Mouse (Mus musculus): Measurements from ENCODE around the gene Hddc3. TPM values are rescaled to one million over a fixed set of nuclear protein-coding genes. Genes with fewer than 3 reads are reported as not detected.

Gene Hddc3
- polyA plus RNA-seq (2012; fragmentation: generic; extraction: Trizol): 10 to 100 TPM; 14.2 to 69.1 TPM

GRCm38 (mm10) chr7:80342858-80343257, at the start of gene Hddc3:
Gene Hddc3, plus strand, starts transcription at chr7:80343104.

GRCm38 (mm10) chr7:80294062-80294763, 48.7 kb upstream of the Hddc3 start, which contains the start of gene Prc1:
Gene Prc1, plus strand, starts transcription at chr7:80294450.

GRCm38 (mm10) chr7:80324043-80324815, 18.7 kb upstream of the Hddc3 start, which contains the start of gene Rccd1:
Gene Rccd1, minus strand, starts transcription at chr7:80324454.

GRCm38 (mm10) chr7:80340793-80341192, 2.1 kb upstream of the Hddc3 start, which contains the start of gene Unc45a:
Gene Unc45a, minus strand, starts transcription at chr7:80341005.

GRCm38 (mm10) chr7:80371041-80371751, 28.3 kb downstream of the Hddc3 start, which contains the start of gene Man2a2:
Gene Man2a2, minus strand, starts transcription at chr7:80371375.

GRCm38 (mm10) chr7:80387633-80388543, 45.0 kb downstream of the Hddc3 start, which contains the start of gene Fes:
Gene Fes, minus strand, starts transcription at chr7:80387946.

Other genes with a start within 250 kb of the Hddc3 start
- gene Idh2, start 227.7 kb upstream of the Hddc3 start, polyA plus RNA-seq (2012; fragmentation: generic; extraction: Trizol): 100 to 1,000 TPM; 125 to 228 TPM
- 10 to 100 TPM in 1 of 2 experiments, 1 to 10 TPM in 1; 3.0 to 16.2 TPM for gene Sema4b, start 156.3 kb upstream of the Hddc3 start, polyA plus RNA-seq (2012; fragmentation: generic; extraction: Trizol)
- gene Cib1, start 110.3 kb upstream of the Hddc3 start, polyA plus RNA-seq (2012; fragmentation: generic; extraction: Trizol): 100 to 1,000 TPM in 1 of 2 experiments, 10 to 100 TPM in 1; 74.6 to 126 TPM
- gene Gdpgp1, start 110.2 kb upstream of the Hddc3 start, polyA plus RNA-seq (2012; fragmentation: generic; extraction: Trizol): under 1 TPM; 0.25 to 0.87 TPM
- gene Ttll13, start 96.7 kb upstream of the Hddc3 start, polyA plus RNA-seq (2012; fragmentation: generic; extraction: Trizol): under 1 TPM; 0.02 to 0.85 TPM
- gene Ngrn, start 81.9 kb upstream of the Hddc3 start, polyA plus RNA-seq (2012; fragmentation: generic; extraction: Trizol): 10 to 100 TPM in 1 of 2 experiments, 1 to 10 TPM in 1; 8.6 to 32.7 TPM
- 1 to 10 TPM in 1 of 2 experiments, under 1 TPM in 1; 0.70 to 6.3 TPM for gene Vps33b, start 73.5 kb upstream of the Hddc3 start, polyA plus RNA-seq (2012; fragmentation: generic; extraction: Trizol)
- gene Prc1, start 48.7 kb upstream of the Hddc3 start, polyA plus RNA-seq (2012; fragmentation: generic; extraction: Trizol): 10 to 100 TPM in 1 of 2 experiments, 1 to 10 TPM in 1; 4.9 to 55.9 TPM
- 1 to 10 TPM; 1.6 to 3.4 TPM for gene Rccd1, start 18.6 kb upstream of the Hddc3 start, polyA plus RNA-seq (2012; fragmentation: generic; extraction: Trizol)
- 10 to 100 TPM; 17.4 to 26.2 TPM for gene Unc45a, start 2.1 kb upstream of the Hddc3 start, polyA plus RNA-seq (2012; fragmentation: generic; extraction: Trizol)
- gene Man2a2, start 28.3 kb downstream of the Hddc3 start, polyA plus RNA-seq (2012; fragmentation: generic; extraction: Trizol): 10 to 100 TPM in 1 of 2 experiments, 1 to 10 TPM in 1; 1.4 to 35.0 TPM
- 1 to 10 TPM in 1 of 2 experiments, under 1 TPM in 1; 0.11 to 1.1 TPM for gene Fes, start 44.8 kb downstream of the Hddc3 start, polyA plus RNA-seq (2012; fragmentation: generic; extraction: Trizol)
- 10 to 100 TPM; 12.8 to 50.9 TPM for gene Furin, start 62.3 kb downstream of the Hddc3 start, polyA plus RNA-seq (2012; fragmentation: generic; extraction: Trizol)
- gene Blm, start 192.0 kb downstream of the Hddc3 start, polyA plus RNA-seq (2012; fragmentation: generic; extraction: Trizol): 1 to 10 TPM in 1 of 2 experiments, under 1 TPM in 1; 0.37 to 1.4 TPM